Mouse (Mus musculus): ENCODE results near the gene Khsrp. TPM values are rescaled to one million over a fixed set of nuclear protein-coding genes. Genes with fewer than 3 reads are reported as not detected.

Khsrp gene
- polyA plus RNA-seq, 1 experiment from 2014 or later = 41.7 TPM

DNA sequence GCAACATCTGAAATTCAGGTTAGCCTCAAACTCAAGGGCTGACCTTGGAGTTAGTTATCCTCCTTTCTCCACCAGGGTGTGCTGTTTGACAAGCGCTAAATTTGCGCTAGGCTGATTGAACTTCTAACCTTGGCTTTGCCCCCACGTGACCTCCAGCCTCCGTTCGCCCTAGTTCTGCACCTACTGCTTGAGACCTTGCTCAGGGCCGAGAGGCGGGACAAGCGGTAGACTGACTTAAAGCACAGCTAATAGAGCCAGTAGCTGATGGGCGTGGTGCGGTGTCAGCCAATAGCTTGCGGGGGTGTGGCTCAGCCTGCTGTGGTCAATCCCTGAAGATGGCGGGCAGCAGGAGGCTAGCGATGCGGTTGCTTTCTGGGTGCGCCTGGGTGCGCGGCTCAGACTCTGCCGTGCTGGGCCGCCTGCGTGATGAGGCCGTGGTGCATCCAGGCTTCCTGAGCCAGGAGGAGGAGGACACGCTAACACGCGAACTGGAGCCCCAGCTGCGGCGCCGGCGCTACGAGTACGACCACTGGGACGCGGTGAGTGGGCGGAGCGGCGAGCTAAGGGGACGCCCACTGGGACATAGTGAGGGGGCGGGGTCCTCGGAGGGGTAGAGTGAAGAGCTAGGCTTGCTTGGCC is 34.2 kb downstream of the Khsrp start, which contains the start of gene Alkbh7:
Gene Alkbh7 (plus strand): TSS at position 311 of the 639 bp plus-strand sequence.
- Histone ChIP-seq H3K4me2 (ENCODE audit: low read length) (peak within 1 kb of the TSS; percentile 72), H3K4me3 (replicated peaks; ENCODE audit: low read depth, low read length) (peak within 1 kb of the TSS; percentile 76), H3K27ac (replicated peaks; ENCODE audit: low read depth, low read length) (peak within 1 kb of the TSS; percentile 85), H3K9me3 (ENCODE audit: control insufficient read depth, low read length) (no peaks in the 10 kb centered on the region), H3K4me1 (ENCODE audit: control insufficient read depth, insufficient read depth, low read length) (peaks cover 9% of the 10 kb centered on the region; the same call in 1 of the 2 replicates), H3K27me3 (ENCODE audit: control insufficient read depth, insufficient read depth, low read length) (no peaks in the 10 kb centered on the region), H3K36me3 (ENCODE audit: control insufficient read depth, insufficient read depth, low read length) (peaks cover 61% of the 10 kb centered on the region), H3K9ac (replicated peaks; ENCODE audit: low read length) (peak within 1 kb of the TSS; percentile 70)
- WGBS = under 1% methylated on average over 38 of the region's 38 CpGs
- peak; percentile 95 for DNase-seq
- peak; percentile 97 for ATAC-seq (ENCODE audit: low FRiP score, low TSS enrichment)

DNA sequence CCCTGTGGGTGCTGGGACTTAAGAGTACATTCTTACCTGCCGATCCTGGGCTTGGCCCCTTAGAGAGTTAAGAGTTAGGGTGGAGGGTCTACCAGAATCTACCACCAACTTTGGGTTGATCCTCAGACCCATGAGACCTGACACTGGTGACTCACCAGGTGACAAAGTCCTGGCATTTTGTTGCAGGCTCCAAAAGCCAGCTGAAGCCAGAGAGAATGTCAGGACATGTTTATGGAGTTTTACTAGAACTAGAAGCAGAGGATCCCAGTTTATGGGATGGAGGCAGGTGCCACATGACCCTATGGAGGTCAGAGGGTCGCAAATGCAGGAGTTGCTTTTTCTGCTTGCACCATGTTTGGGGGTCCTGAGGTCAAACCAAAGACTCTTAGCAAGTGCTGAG is 34.8 kb downstream of the Khsrp start:
- Histone ChIP-seq H3K27me3 (ENCODE audit: control insufficient read depth, insufficient read depth, low read length) (no peaks in the 10 kb centered on the region), H3K4me1 (ENCODE audit: control insufficient read depth, insufficient read depth, low read length) (peaks cover 12% of the 10 kb centered on the region; the same call in 1 of the 2 replicates), H3K9me3 (ENCODE audit: control insufficient read depth, low read length) (no peaks in the 10 kb centered on the region), H3K9ac (replicated peaks; ENCODE audit: low read length) (no peak overlapping the region), H3K27ac (replicated peaks; ENCODE audit: low read depth, low read length) (no peak overlapping the region), H3K4me3 (replicated peaks; ENCODE audit: low read depth, low read length) (no peak overlapping the region), H3K4me2 (ENCODE audit: low read length) (peak overlapping the region; percentile 72), H3K36me3 (ENCODE audit: control insufficient read depth, insufficient read depth, low read length) (peaks cover 61% of the 10 kb centered on the region)
- no peak for DNase-seq
- 81% methylated on average over 2 of the region's 2 CpGs for WGBS
- no peak for ATAC-seq (ENCODE audit: low FRiP score, low TSS enrichment)

DNA sequence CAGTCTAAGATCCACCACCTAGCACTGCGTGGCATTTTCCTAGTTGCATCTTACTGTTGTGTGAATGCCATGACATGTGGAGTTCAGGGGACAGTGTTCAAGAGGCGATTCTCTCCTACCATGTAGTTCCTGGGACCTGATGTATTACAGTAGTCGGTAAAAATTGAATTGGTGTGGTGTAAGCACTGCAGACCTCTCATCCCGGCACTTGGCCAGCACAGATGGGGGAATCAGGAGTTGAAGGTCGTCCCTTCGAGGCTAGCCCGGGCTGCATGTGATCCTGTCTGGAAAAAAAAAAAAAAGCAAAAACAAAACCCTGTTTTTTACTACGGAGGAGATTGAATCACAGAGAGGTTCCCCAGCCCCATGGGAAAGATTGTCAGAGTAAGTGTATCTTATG is 36.3 kb downstream of the Khsrp start:
- Histone ChIP-seq H3K36me3 (ENCODE audit: control insufficient read depth, insufficient read depth, low read length) (peaks cover 54% of the 10 kb centered on the region), H3K4me3 (replicated peaks; ENCODE audit: low read depth, low read length) (no peak overlapping the region), H3K4me2 (ENCODE audit: low read length) (no peak overlapping the region), H3K9me3 (ENCODE audit: control insufficient read depth, low read length) (no peaks in the 10 kb centered on the region), H3K4me1 (ENCODE audit: control insufficient read depth, insufficient read depth, low read length) (peaks cover 20% of the 10 kb centered on the region), H3K27ac (replicated peaks; ENCODE audit: low read depth, low read length) (no peak overlapping the region), H3K9ac (replicated peaks; ENCODE audit: low read length) (no peak overlapping the region), H3K27me3 (ENCODE audit: control insufficient read depth, insufficient read depth, low read length) (no peaks in the 10 kb centered on the region)
- 91% methylated on average over 8 of the region's 8 CpGs for WGBS
- DNase-seq (no peak), ATAC-seq (ENCODE audit: low FRiP score, low TSS enrichment) (no peak)

DNA sequence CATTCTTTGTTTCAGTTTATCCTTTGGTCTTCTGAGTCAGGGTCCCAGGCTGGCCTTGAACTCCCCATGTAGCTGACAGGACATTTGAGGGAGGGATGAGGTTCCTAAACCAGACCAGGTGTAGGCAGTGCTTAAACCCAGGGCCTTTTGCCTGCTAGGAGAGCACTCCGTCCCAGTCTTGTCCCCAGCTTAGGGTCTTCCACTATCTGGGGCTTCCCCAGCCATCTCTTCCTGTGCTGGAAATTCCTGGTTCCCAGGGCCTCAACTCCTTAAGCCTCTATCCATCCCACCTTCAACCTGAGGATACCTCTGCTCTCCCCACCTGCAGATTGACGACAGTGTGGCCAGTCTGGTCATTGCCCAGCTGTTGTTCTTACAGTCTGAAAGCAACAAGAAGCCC is 40.4 kb downstream of the Khsrp start:
- no peak for ATAC-seq (ENCODE audit: low FRiP score, low TSS enrichment)
- Histone ChIP-seq H3K4me1 (ENCODE audit: control insufficient read depth, insufficient read depth, low read length) (peaks cover 11% of the 10 kb centered on the region), H3K27ac (replicated peaks; ENCODE audit: low read depth, low read length) (no peak overlapping the region), H3K9me3 (ENCODE audit: control insufficient read depth, low read length) (no peaks in the 10 kb centered on the region), H3K4me3 (replicated peaks; ENCODE audit: low read depth, low read length) (peak overlapping the region; percentile 87), H3K36me3 (ENCODE audit: control insufficient read depth, insufficient read depth, low read length) (peaks cover 37% of the 10 kb centered on the region), H3K27me3 (ENCODE audit: control insufficient read depth, insufficient read depth, low read length) (no peaks in the 10 kb centered on the region), H3K4me2 (ENCODE audit: low read length) (peak overlapping the region; percentile 70), H3K9ac (replicated peaks; ENCODE audit: low read length) (peak overlapping the region; percentile 84)
- no peak for DNase-seq
- 78% methylated on average over 2 of the region's 2 CpGs for WGBS

DNA sequence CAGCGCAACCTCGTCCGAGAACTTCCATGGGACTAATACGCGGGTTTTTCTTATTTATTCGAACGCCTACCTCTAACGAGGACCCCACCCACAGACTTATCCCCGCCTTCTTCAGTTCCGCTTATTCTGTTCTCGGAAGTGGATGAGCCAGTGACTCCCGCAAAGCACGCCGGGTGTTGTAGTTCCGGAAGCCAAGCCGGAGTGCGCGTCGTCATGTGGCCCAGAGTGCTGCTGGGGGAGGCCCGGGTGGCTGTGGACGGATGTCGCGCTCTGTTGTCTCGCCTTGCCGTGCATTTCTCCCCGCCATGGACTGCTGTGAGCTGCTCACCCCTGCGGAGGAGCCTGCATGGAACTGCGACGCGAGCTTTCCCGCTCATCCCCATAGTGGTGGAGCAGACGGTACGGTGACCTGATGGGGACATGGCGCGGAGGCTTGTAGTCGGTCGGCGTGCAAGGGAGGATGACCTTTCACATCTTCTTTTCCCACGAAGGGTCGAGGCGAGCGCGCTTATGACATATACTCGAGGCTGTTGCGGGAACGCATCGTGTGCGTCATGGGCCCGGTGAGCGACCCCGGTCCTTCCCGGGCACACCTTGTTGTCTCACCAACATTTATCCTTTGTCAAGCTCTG is 41.1 kb downstream of the Khsrp start, which contains the start of gene Clpp:
Gene Clpp (plus strand): TSS at position 191 of the 632 bp plus-strand sequence.
- WGBS = under 1% methylated on average over 52 of the region's 52 CpGs
- Histone ChIP-seq H3K27me3 (ENCODE audit: control insufficient read depth, insufficient read depth, low read length) (no peaks in the 10 kb centered on the region), H3K9me3 (ENCODE audit: control insufficient read depth, low read length) (no peaks in the 10 kb centered on the region), H3K9ac (replicated peaks; ENCODE audit: low read length) (peak within 1 kb of the TSS; percentile 84), H3K4me1 (ENCODE audit: control insufficient read depth, insufficient read depth, low read length) (peaks cover 11% of the 10 kb centered on the region), H3K4me3 (replicated peaks; ENCODE audit: low read depth, low read length) (peak within 1 kb of the TSS; percentile 87), H3K27ac (replicated peaks; ENCODE audit: low read depth, low read length) (peak within 1 kb of the TSS; percentile 82), H3K36me3 (ENCODE audit: control insufficient read depth, insufficient read depth, low read length) (peaks cover 29% of the 10 kb centered on the region), H3K4me2 (ENCODE audit: low read length) (peak within 1 kb of the TSS; percentile 70)
- ATAC-seq (ENCODE audit: low FRiP score, low TSS enrichment) (peak; percentile 96), DNase-seq (peak; percentile 97)

DNA sequence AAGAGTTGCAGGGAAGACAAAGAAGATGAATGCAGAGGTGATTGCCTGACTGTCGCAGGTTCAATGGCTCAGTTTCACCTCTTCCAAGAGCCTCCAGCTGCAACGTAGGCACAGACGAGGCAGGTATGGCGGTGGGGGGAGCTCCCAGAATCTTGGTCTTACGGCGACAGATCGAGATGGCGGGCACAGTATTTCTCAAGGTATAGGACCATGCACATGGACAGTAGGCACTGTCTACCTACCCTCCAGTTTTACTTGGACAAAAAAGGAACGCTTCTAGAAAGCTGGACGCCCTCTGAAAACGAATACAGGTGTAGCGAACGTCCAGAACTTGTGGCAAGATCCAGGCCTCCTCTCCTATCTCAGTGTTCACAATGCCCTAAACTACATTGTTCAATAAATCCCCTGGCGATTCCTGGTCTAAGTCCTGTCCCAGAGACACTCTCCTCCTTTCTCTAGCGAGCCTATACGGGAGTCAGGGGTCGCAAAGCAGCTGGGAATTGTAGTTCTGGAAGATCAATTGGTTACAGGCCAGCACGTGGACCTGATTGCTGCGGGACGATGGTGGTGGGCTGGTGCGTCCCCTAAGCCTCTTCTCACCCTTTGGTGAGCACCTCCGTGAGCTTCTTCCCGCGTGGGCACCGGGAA is 41.7 kb downstream of the Khsrp start:
- peak; percentile 93 for ATAC-seq (ENCODE audit: low FRiP score, low TSS enrichment)
- peak overlapping the region; percentile 82 for H3K27ac ChIP-seq (replicated peaks; ENCODE audit: low read depth, low read length)
- H3K27me3 ChIP-seq (ENCODE audit: control insufficient read depth, insufficient read depth, low read length) = no peaks in the 10 kb centered on the region
- DNase-seq = peak; percentile 93
- peaks cover 24% of the 10 kb centered on the region for H3K36me3 ChIP-seq (ENCODE audit: control insufficient read depth, insufficient read depth, low read length)
- H3K4me1 ChIP-seq (ENCODE audit: control insufficient read depth, insufficient read depth, low read length) = peaks cover 11% of the 10 kb centered on the region
- H3K9me3 ChIP-seq (ENCODE audit: control insufficient read depth, low read length) = no peaks in the 10 kb centered on the region
- peak overlapping the region; percentile 70 for H3K4me2 ChIP-seq (ENCODE audit: low read length)
- WGBS = 3% methylated on average over 25 of the region's 25 CpGs
- H3K4me3 ChIP-seq (replicated peaks; ENCODE audit: low read depth, low read length) = peak overlapping the region; percentile 87
- H3K9ac ChIP-seq (replicated peaks; ENCODE audit: low read length) = peak overlapping the region; percentile 84

DNA sequence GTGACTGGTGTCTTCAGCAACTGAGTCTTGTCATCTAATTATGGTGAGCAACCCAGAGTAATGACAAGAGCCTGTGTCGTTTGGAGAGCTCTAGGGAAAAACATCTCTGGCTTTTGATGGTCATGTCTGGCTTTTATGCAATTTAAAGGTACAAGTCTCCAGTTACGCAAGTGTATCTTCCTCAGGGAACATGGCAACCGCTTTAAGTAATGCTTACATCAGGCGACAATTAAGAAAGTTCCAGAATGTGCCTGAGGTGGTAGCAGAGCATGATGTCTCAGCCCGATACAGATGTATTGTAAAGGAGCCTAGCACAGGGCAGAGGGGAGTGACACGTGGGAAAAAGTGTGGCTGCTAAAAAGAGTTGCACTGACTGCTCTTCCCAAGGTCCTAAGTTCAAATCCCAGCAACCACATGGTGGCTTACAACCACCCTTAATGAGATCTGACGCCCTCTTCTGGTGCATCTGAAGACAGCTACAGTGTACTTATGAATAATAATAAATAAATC is 42.3 kb downstream of the Khsrp start:
- no peak for DNase-seq
- Histone ChIP-seq H3K4me2 (ENCODE audit: low read length) (peak overlapping the region; percentile 70), H3K27ac (replicated peaks; ENCODE audit: low read depth, low read length) (peak overlapping the region; percentile 82), H3K36me3 (ENCODE audit: control insufficient read depth, insufficient read depth, low read length) (peaks cover 18% of the 10 kb centered on the region), H3K4me3 (replicated peaks; ENCODE audit: low read depth, low read length) (peak overlapping the region; percentile 87), H3K4me1 (ENCODE audit: control insufficient read depth, insufficient read depth, low read length) (peaks cover 11% of the 10 kb centered on the region), H3K27me3 (ENCODE audit: control insufficient read depth, insufficient read depth, low read length) (no peaks in the 10 kb centered on the region), H3K9ac (replicated peaks; ENCODE audit: low read length) (peak overlapping the region; percentile 84; the same call in 1 of the 2 replicates), H3K9me3 (ENCODE audit: control insufficient read depth, low read length) (no peaks in the 10 kb centered on the region)
- 73% methylated on average over 7 of the region's 7 CpGs for WGBS
- ATAC-seq (ENCODE audit: low FRiP score, low TSS enrichment) = no peak

DNA sequence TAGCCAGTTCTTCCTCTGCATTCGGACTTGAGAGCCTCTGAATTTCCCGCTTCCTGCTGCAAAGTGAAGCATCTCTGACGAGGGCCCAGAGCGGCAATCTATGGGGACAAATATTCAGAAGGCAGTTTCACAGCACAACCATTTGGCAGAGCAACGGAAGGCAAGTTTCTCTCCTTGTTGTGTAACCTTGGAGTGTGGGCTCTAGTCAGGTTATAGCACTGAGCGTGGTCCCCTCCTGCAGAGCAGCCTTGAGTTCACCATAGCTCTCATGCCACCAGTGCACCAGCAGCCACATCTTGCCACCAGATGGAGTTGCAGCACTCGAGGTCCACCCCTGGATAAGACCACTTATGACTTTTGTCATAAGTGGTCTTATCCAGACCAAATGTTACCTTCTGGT is 42.9 kb downstream of the Khsrp start:
- H3K36me3 ChIP-seq (ENCODE audit: control insufficient read depth, insufficient read depth, low read length) = peaks cover 13% of the 10 kb centered on the region
- H3K9ac ChIP-seq (replicated peaks; ENCODE audit: low read length) = no peak overlapping the region
- DNase-seq (no peak), ATAC-seq (ENCODE audit: low FRiP score, low TSS enrichment) (no peak)
- H3K4me2 ChIP-seq (ENCODE audit: low read length) = no peak overlapping the region
- 90% methylated on average over 7 of the region's 7 CpGs for WGBS
- no peaks in the 10 kb centered on the region for H3K27me3 ChIP-seq (ENCODE audit: control insufficient read depth, insufficient read depth, low read length)
- H3K4me1 ChIP-seq (ENCODE audit: control insufficient read depth, insufficient read depth, low read length) = peaks cover 11% of the 10 kb centered on the region
- no peak overlapping the region for H3K4me3 ChIP-seq (replicated peaks; ENCODE audit: low read depth, low read length)
- H3K27ac ChIP-seq (replicated peaks; ENCODE audit: low read depth, low read length) = no peak overlapping the region
- no peaks in the 10 kb centered on the region for H3K9me3 ChIP-seq (ENCODE audit: control insufficient read depth, low read length)

Measured in midbrain, embryonic 14.5 days (tissue).